Mouse (Mus musculus): ENCODE measurements around the gene Wnk2. TPM values are rescaled to one million over a fixed set of nuclear protein-coding genes. Genes with fewer than 3 reads are reported as not detected.

The Wnk2 gene
- polyA plus RNA-seq, 1 experiment, result not detected

- no peak overlapping the region for H3K4me3 ChIP-seq
- no peaks in the 10 kb centered on the region for H3K79me2 ChIP-seq (ENCODE audit: control insufficient read depth, insufficient read depth)
- H3ac ChIP-seq (ENCODE audit: control insufficient read depth, insufficient read length), result no peak overlapping the region
- TF ChIP-seq MAX (IDR thresholded peaks at IDR 0.05; ENCODE audit: low read depth) (no peak), TCF12 (IDR thresholded peaks at IDR 0.05; ENCODE audit: insufficient read depth, poor library complexity, severe bottlenecking) (no peak), REST (IDR thresholded peaks at IDR 0.05; ENCODE audit: insufficient read depth, insufficient read length) (no peak), TCF3 (IDR thresholded peaks at IDR 0.05; ENCODE audit: insufficient read length, low read depth) (no peak), USF1 (IDR thresholded peaks at IDR 0.05; ENCODE audit: low read depth) (no peak), E2F4 (IDR thresholded peaks at IDR 0.05; ENCODE audit: insufficient read depth) (no peak), POLR2A (IDR thresholded peaks at IDR 0.05; ENCODE audit: insufficient read length, low read depth) (no peak), CEBPB (IDR thresholded peaks at IDR 0.05; ENCODE audit: insufficient read depth, poor library complexity, severe bottlenecking) (no peak)
- no peaks in the 10 kb centered on the region for H3K27me3 ChIP-seq (ENCODE audit: control insufficient read depth, insufficient read depth, insufficient read length)
- no peak overlapping the region for H3K4me2 ChIP-seq (ENCODE audit: low read depth)
- peaks cover 6% of the 10 kb centered on the region for H3K36me3 ChIP-seq (ENCODE audit: control insufficient read depth, insufficient read depth)
These were observed 45.8 kb upstream of the Wnk2 start for GRCm38 (mm10) chr13:49193650-49194049.

- Histone ChIP-seq H3K4me2 (ENCODE audit: low read depth) (no peak overlapping the region), H3K4me3 (no peak overlapping the region), H3K36me3 (ENCODE audit: control insufficient read depth, insufficient read depth) (peaks cover 6% of the 10 kb centered on the region), H3K79me2 (ENCODE audit: control insufficient read depth, insufficient read depth) (no peaks in the 10 kb centered on the region), H3K27me3 (ENCODE audit: control insufficient read depth, insufficient read depth, insufficient read length) (no peaks in the 10 kb centered on the region), H3ac (ENCODE audit: control insufficient read depth, insufficient read length) (no peak overlapping the region)
- TF ChIP-seq MAX (IDR thresholded peaks at IDR 0.05; ENCODE audit: low read depth) (no peak), USF1 (IDR thresholded peaks at IDR 0.05; ENCODE audit: low read depth) (no peak), TCF12 (IDR thresholded peaks at IDR 0.05; ENCODE audit: insufficient read depth, poor library complexity, severe bottlenecking) (no peak), SRF (IDR thresholded peaks at IDR 0.05; ENCODE audit: control insufficient read depth, insufficient read length, low read depth) (no peak), POLR2AphosphoS2 (IDR thresholded peaks at IDR 0.05; ENCODE audit: insufficient read length, low read depth) (no peak), E2F4 (IDR thresholded peaks at IDR 0.05; ENCODE audit: insufficient read depth) (no peak), MYOG (IDR thresholded peaks at IDR 0.05; ENCODE audit: control insufficient read depth in 1 of 3, insufficient read depth in 1 of 3, insufficient read length in 2 of 3, low read depth in 2 of 3) (no peak), MYOD1 (IDR thresholded peaks at IDR 0.05; ENCODE audit: control insufficient read depth in 1 of 3, insufficient read length in 2 of 3, low read depth in 2 of 3) (no peak), CEBPB (IDR thresholded peaks at IDR 0.05; ENCODE audit: insufficient read depth, poor library complexity, severe bottlenecking) (no peak), REST (IDR thresholded peaks at IDR 0.05; ENCODE audit: insufficient read depth, insufficient read length) (no peak), TCF3 (IDR thresholded peaks at IDR 0.05; ENCODE audit: insufficient read length, low read depth) (no peak)
These were observed 44.5 kb upstream of the Wnk2 start for GRCm38 (mm10) chr13:49192156-49192855.

GRCm38 (mm10) chr13:49191673-49192035 is 43.8 kb upstream of the Wnk2 start:
- TF ChIP-seq MYOD1 (IDR thresholded peaks at IDR 0.05; ENCODE audit: control insufficient read depth in 1 of 3, insufficient read length in 2 of 3, low read depth in 2 of 3), result no peak
- TF ChIP-seq MYOG (IDR thresholded peaks at IDR 0.05; ENCODE audit: control insufficient read depth in 1 of 3, insufficient read depth in 1 of 3, insufficient read length in 2 of 3, low read depth in 2 of 3), result no peak
- no peak for TF ChIP-seq TCF3 (IDR thresholded peaks at IDR 0.05; ENCODE audit: insufficient read length, low read depth)
- TF ChIP-seq POLR2AphosphoS2 (IDR thresholded peaks at IDR 0.05; ENCODE audit: insufficient read length, low read depth), result no peak
- no peak for TF ChIP-seq SRF (IDR thresholded peaks at IDR 0.05; ENCODE audit: control insufficient read depth, insufficient read length, low read depth)
- TF ChIP-seq CEBPB (IDR thresholded peaks at IDR 0.05; ENCODE audit: insufficient read depth, poor library complexity, severe bottlenecking), result no peak
- TF ChIP-seq POLR2A (IDR thresholded peaks at IDR 0.05; ENCODE audit: insufficient read length, low read depth), result no peak
- Histone ChIP-seq H3K27me3 (ENCODE audit: control insufficient read depth, insufficient read depth, insufficient read length) (no peaks in the 10 kb centered on the region), H3ac (ENCODE audit: control insufficient read depth, insufficient read length) (no peak overlapping the region), H3K36me3 (ENCODE audit: control insufficient read depth, insufficient read depth) (peaks cover 6% of the 10 kb centered on the region), H3K4me2 (ENCODE audit: low read depth) (peak overlapping the region; percentile 77), H3K4me3 (no peak overlapping the region), H3K79me2 (ENCODE audit: control insufficient read depth, insufficient read depth) (no peaks in the 10 kb centered on the region)

DNA sequence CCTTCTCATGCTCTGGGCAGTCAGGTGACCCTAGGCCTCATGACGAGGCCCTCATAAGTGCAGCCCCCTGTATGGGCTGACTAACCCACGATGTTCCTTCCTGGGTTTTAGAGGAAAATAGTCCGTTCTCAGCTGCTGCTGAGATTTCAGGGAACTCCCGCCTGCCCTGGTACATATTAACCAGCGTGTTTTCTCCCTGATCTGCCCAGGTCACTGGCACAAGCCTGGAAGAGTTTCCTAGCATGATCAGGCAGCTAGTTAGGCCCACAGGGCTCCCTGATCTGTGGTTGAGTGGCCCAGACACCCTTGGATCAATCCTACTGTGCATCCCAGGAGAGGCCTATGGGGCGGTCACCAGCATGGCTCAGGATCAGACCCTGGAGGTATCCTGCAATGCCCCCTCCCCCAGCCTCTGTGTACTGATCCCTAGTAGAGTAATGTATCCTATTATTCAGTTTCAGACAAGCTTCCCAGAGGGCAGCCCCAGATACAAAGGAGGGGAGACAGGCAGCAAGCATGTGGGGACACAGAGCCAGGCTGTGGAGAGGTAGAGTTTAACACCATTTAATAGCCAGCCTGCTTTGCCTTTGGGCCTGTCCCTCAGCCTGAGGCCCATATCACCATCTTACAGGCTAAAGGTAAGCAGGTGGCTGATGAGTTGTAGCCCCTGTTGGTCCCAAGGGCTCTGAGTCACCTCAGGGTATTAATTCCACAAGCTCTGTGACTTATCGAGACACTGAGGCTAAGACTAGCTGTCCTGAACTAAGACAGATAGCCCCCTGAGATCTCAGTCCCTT is 43.3 kb upstream of the Wnk2 start:
- TF ChIP-seq MYOD1 (IDR thresholded peaks at IDR 0.05; ENCODE audit: control insufficient read depth in 1 of 3, insufficient read length in 2 of 3, low read depth in 2 of 3), result peak in 1 of 3 experiments; percentile 19
- TF ChIP-seq CEBPB (IDR thresholded peaks at IDR 0.05; ENCODE audit: insufficient read depth, poor library complexity, severe bottlenecking), result no peak
- TF ChIP-seq SRF (IDR thresholded peaks at IDR 0.05; ENCODE audit: control insufficient read depth, insufficient read length, low read depth), result no peak
- TF ChIP-seq MYOG (IDR thresholded peaks at IDR 0.05; ENCODE audit: control insufficient read depth in 1 of 3, insufficient read depth in 1 of 3, insufficient read length in 2 of 3, low read depth in 2 of 3), result no peak
- no peak for TF ChIP-seq REST (IDR thresholded peaks at IDR 0.05; ENCODE audit: insufficient read depth, insufficient read length)
- no peak overlapping the region for H3K4me3 ChIP-seq
- H3K4me2 ChIP-seq (ENCODE audit: low read depth), result peak overlapping the region; percentile 77
- no peaks in the 10 kb centered on the region for H3K36me3 ChIP-seq (ENCODE audit: control insufficient read depth, insufficient read depth)
- H3ac ChIP-seq (ENCODE audit: control insufficient read depth, insufficient read length), result no peak overlapping the region
- H3K79me2 ChIP-seq (ENCODE audit: control insufficient read depth, insufficient read depth), result no peaks in the 10 kb centered on the region
- H3K27me3 ChIP-seq (ENCODE audit: control insufficient read depth, insufficient read depth, insufficient read length), result no peaks in the 10 kb centered on the region
